26 mouse cellular contexts compared by ENCODE assay signal in genomic region chr4:105879891-105880290, GRCm38 (mm10).
A peak's percentile ranks its signal among the peaks of the same experiment; 100 is the strongest.
DNase-seq lines count a peak whose midpoint lies in the region; ATAC-seq and TF ChIP-seq lines count a peak whose summit lies in the region.
"Had no signal": no experiment of that assay in that cellular context is flagged by ENCODE, and none has a peak within 500 bp of the region (broad histone marks: within the 10 kb centered on the region; RNA-seq: fewer than 3 reads in every experiment).

No protein-coding gene starts in this region.

- no peak overlapping the region for H3K9ac ChIP-seq in heart, postnatal 0 days (replicated peaks; ENCODE audit: low read depth, low read length)
- no peak overlapping the region for H3K9ac ChIP-seq in limb, embryonic 13.5 days
- H3K9ac ChIP-seq: embryonic facial prominence, embryonic 13.5 days; forebrain, embryonic 12.5 days; forebrain, embryonic 15.5 days; hindbrain, embryonic 12.5 days; hindbrain, embryonic 15.5 days had no signal

- H3K36me3 ChIP-seq in heart, postnatal 0 days (replicated peaks; ENCODE audit: control insufficient read depth, insufficient read depth, low read length) = no peaks in the 10 kb centered on the region
- H3K36me3 ChIP-seq in limb, embryonic 13.5 days = no peaks in the 10 kb centered on the region
- H3K36me3 ChIP-seq: embryonic facial prominence, embryonic 10.5 days; embryonic facial prominence, embryonic 13.5 days; forebrain, embryonic 12.5 days; forebrain, embryonic 15.5 days; G1E; hindbrain, embryonic 12.5 days; hindbrain, embryonic 15.5 days had no signal

- no peak for TF ChIP-seq EP300 in heart, postnatal 0 days (IDR thresholded peaks at IDR 0.05; ENCODE audit: low read depth)

- H3K27me3 ChIP-seq in heart, postnatal 0 days (ENCODE audit: control insufficient read depth, insufficient read depth, low read length) = no peaks in the 10 kb centered on the region
- no peaks in the 10 kb centered on the region for H3K27me3 ChIP-seq in limb, embryonic 13.5 days
- H3K27me3 ChIP-seq: embryonic facial prominence, embryonic 13.5 days; forebrain, embryonic 12.5 days; forebrain, embryonic 15.5 days; hindbrain, embryonic 12.5 days; hindbrain, embryonic 15.5 days; Patski had no signal

- WGBS in heart, postnatal 0 days = 31% methylated on average over 3 of the region's 3 CpGs
- 29% methylated on average over 3 of the region's 3 CpGs for WGBS in limb, embryonic 13.5 days

- peaks cover 12% of the 10 kb centered on the region; the same call in 1 of the 2 replicates for H3K4me1 ChIP-seq in heart, postnatal 0 days (ENCODE audit: control insufficient read depth, insufficient read depth)
- peaks cover 34% of the 10 kb centered on the region for H3K4me1 ChIP-seq in limb, embryonic 13.5 days
- H3K4me1 ChIP-seq: forebrain, embryonic 15.5 days; hindbrain, embryonic 12.5 days; hindbrain, embryonic 15.5 days had no signal

- no peaks in the 10 kb centered on the region for H3K9me3 ChIP-seq in heart, postnatal 0 days (replicated peaks; ENCODE audit: control insufficient read depth, low read length)
- no peaks in the 10 kb centered on the region for H3K9me3 ChIP-seq in limb, embryonic 13.5 days
- H3K9me3 ChIP-seq: embryonic facial prominence, embryonic 10.5 days; embryonic facial prominence, embryonic 13.5 days; forebrain, embryonic 12.5 days; forebrain, embryonic 15.5 days; hindbrain, embryonic 12.5 days; hindbrain, embryonic 15.5 days had no signal

- H3K4me2 ChIP-seq in heart, postnatal 0 days (ENCODE audit: low read depth, low read length) = no peak overlapping the region
- no peak overlapping the region for H3K4me2 ChIP-seq in limb, embryonic 13.5 days (replicated peaks)
- H3K4me2 ChIP-seq: embryonic facial prominence, embryonic 13.5 days; forebrain, embryonic 12.5 days; forebrain, embryonic 15.5 days; heart, embryonic 11.5 days; hindbrain, embryonic 12.5 days; hindbrain, embryonic 15.5 days had no signal

- intact Hi-C loops in heart, postnatal 25 days (cut with DNase I) = no loop called here
- intact Hi-C loops in heart, postnatal 14 days (cut with DNase I) = no loop called here

- H3K27ac ChIP-seq in heart, postnatal 0 days (ENCODE audit: low read depth) = no peak overlapping the region
- no peak overlapping the region for H3K27ac ChIP-seq in limb, embryonic 13.5 days
- H3K27ac ChIP-seq: embryonic facial prominence, embryonic 10.5 days; embryonic facial prominence, embryonic 13.5 days; forebrain, embryonic 12.5 days; forebrain, embryonic 15.5 days; heart, adult 2 months; hindbrain, embryonic 12.5 days; hindbrain, embryonic 15.5 days had no signal

- peak; percentile 27; the same call in 1 of the 2 replicates for ATAC-seq in heart, postnatal 0 days (ENCODE audit: insufficient read depth, low read depth)
- ATAC-seq in limb, embryonic 13.5 days (ENCODE audit: low FRiP score, low read depth) = 0 out of 2 replicates have a peak, but pooled peaks have one; percentile 15
- ATAC-seq: forebrain, embryonic 15.5 days; intestine, postnatal 0 days; Patski had no signal

- no peak for TF ChIP-seq CTCF in heart, postnatal 0 days (IDR thresholded peaks at IDR 0.05; ENCODE audit: low read depth)

- DNase-seq in heart, adult 11 months = peak; percentile 79
- DNase-seq in heart, postnatal 25 days (ENCODE audit: low spot score) = no peak
- DNase-seq in heart, postnatal 0 days (ENCODE audit: low spot score) = no peak
- no peak for DNase-seq in heart, postnatal 14 days
- no peak for DNase-seq in cerebellum, adult 11-12 months
- DNase-seq: adrenal gland, postnatal 10 days; B cell, adult 2 months; cerebellum, adult 11 months; cerebellum, adult 8-10 months; cerebellum, postnatal 36 days; embryo, embryonic 11 days; gastrocnemius, postnatal 25 days; heart, adult 2 months; kidney, adult 2 months had no signal

- no peak overlapping the region for H3K4me3 ChIP-seq in heart, postnatal 0 days (ENCODE audit: low read depth, low read length)
- no peak overlapping the region for H3K4me3 ChIP-seq in limb, embryonic 13.5 days
- H3K4me3 ChIP-seq: embryonic facial prominence, embryonic 10.5 days; embryonic facial prominence, embryonic 13.5 days; erythroblast, embryonic 14.5 days; forebrain, embryonic 12.5 days; forebrain, embryonic 15.5 days; heart, adult 2 months; hindbrain, embryonic 12.5 days; hindbrain, embryonic 15.5 days had no signal
